Mouse (Mus musculus) lung, postnatal 25 days (tissue): ENCODE data around the gene Ogfr.

Experiments used
- DNase-seq: peaks from one replicate; pipeline ENCODE4 v3.0.0; 2022; ENCODE audit warnings: low spot score

The Ogfr gene

DNA sequence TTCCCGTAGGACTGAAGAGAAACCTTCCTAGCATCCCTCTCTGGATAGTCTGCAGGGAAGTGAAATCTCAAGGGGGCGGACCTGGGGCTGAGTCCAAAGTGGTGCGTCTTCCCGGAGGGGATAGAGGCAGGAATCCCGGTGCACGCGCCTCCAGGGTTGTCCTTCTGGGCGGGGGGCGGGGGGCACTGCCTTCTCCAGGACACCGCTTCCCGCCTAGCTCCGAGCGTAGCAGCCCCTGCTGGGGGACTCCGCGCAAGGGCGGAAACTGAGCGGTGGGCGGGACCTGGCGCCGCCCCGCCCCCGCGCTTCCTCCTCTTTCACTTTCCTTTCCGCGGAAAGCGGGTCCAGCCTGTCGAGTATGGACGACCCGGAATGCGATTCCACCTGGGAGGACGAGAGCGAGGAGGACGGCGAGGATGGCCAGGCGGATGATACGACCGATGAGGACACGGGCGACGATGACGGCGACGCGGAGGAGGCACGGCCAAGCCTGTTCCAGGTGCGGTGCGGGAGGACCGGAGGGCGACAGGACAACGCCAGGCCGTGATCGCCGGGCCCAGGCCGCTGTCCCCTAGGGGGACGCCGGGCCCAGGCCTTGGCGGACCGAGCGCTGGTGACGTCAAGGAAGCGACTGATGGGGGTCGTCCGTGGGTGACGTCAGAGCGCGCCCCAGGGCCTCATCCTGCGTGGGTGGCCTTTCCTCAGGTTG is at the start of gene Ogfr:
Gene Ogfr, plus strand, starts transcription at position 123 of the 709 bp plus-strand sequence.
- DNase-seq, result peak; percentile 80

DNA sequence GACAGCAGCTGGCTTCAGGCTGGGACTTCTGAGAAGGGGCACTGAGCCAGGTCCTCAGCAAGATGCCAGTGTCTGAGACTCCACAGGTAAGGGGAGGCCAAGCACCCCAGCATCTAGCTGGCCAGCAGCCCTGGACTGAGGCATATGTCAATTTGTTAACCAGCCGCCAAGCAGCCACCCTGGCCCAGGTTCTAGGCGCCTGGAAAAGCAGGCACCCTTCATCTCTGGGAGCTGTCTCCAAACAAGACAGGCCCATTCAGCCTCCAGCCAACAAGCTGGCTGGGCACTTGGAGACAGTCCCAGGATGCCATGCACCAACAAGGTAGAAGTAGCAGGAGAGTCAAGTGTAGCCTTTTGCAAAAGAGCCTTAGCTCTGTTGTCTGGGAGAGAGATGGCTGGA is 45.4 kb upstream of the Ogfr start:
- no peak for DNase-seq

DNA sequence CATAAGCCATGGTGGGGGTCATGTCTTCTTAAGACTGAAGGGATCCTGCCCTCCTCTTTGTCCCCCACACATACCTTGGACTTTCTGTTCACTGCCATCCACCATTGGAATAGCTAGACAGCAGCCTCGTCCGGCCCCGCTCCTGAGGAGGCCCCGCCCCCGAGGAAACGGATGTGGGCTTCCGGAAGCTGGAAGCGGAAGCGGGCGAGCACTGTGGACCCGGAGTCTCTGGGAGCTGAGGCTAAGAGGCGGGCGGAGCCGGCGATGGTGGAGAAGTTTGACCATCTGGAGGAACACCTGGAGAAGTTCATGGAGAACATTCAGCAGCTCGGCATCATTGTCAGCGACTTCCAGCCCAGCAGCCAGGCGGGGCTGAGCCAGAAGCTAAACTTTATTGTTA is 44.0 kb upstream of the Ogfr start:
- no peak for DNase-seq

DNA sequence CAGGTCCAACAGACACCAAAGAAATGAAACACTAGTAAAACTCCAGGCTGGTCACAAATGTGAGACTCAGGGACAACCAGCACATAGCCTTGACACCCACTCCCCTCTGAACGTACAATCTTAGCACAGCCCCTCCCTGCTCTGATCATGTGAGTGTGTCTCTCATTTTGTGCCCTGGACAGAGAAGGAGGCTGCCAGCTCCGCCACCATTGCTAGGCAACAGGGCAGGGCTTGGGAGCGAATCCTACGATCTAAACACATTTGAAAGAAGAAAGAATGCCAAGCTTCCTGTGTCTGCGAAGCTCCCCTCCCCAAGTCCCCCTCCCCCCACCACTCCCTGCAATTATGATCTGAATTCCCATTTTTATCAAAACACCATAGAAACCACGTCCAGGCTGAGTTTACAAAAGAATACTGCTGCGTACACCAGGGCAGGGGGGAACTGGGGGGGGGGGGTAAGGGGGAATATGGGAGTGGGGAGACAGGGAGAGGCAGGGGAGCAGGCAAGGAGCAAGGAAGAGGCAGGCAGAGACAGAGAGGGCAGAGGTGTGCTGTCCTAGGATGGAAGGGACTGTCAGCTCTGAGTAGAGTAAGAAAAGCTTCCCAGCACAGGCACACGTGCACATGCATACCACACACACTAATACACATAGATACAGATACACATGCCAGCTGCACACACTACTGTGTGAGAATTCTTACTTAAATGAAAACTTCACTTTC is 41.5 kb upstream of the Ogfr start:
- DNase-seq, result no peak

GRCm38 (mm10) chr2:180552340-180552739 is 36.7 kb upstream of the Ogfr start:
- DNase-seq, result no peak

DNA sequence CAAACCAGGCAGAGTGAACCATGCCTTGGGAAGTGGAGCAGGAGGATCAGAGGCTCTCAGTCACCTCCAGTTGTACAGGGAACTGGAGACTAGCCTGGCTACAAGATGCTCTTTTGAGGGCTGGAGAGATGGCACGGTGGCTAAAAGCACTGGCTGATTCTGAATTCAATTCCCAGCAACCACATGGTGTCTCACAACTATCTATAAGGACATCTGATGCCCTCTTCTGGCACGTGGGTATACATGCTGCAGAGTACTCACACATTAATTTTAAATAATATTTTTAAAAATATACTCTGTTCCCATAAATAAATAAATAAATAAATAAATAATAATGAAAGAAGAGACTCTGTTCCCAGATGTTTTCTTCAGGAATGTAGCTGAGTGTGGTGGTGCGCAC is 33.8 kb upstream of the Ogfr start:
- DNase-seq, result no peak

- no peak for DNase-seq
Measured at GRCm38 (mm10) chr2:180556470-180556869, 32.6 kb upstream of the Ogfr start.

- DNase-seq, result no peak
Measured at GRCm38 (mm10) chr2:180560245-180560644, 28.8 kb upstream of the Ogfr start.

GRCm38 (mm10) chr2:180562146-180562545 is 26.9 kb upstream of the Ogfr start:
- DNase-seq, result no peak

DNA sequence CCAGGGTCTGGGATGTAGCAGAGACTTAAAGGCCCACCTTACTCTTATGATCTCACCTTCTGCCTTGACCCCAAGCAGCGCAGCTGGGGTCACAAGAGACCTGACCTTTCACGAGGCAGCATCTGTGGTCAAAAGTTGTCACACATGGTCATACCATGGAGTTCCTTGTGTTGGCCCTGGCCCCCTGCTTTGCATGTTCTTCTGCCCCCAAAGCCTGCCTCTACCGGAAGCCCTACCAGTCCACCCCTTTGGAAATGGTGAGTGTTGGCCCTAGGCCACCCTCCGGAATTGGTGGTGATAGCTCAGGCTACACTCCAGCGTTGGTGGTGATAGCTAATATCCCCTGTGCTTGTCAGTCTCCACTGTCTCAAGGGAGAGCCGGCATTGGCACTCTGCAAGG is 25.7 kb upstream of the Ogfr start:
- DNase-seq, result no peak

- DNase-seq, result no peak
Measured at GRCm38 (mm10) chr2:180563841-180564240, 25.2 kb upstream of the Ogfr start.

GRCm38 (mm10) chr2:180566240-180566913 is 22.7 kb upstream of the Ogfr start:
- peak; percentile 47 for DNase-seq

- DNase-seq, result peak; percentile 55
Measured at GRCm38 (mm10) chr2:180569028-180569643, 19.9 kb upstream of the Ogfr start.

DNA sequence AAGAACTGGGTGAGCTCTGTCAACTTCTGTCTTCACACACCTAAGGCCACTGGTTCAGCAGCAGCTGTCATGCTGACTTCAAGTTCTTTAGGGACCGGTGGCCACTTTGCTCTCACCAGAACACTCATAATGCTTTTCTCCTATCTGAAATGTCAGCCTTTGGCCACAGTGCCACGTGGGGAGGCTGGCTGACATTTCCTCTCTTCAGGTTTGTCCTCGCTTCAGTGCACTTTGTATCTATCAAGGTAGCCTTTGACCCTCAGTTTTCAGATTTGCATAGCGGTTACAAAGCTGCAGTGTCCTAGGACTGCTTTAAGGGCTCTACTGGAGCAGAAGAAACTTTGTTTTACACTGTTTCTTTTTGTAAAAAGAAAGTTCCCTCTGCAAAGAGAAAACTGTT is 12.6 kb upstream of the Ogfr start:
- no peak for DNase-seq

DNA sequence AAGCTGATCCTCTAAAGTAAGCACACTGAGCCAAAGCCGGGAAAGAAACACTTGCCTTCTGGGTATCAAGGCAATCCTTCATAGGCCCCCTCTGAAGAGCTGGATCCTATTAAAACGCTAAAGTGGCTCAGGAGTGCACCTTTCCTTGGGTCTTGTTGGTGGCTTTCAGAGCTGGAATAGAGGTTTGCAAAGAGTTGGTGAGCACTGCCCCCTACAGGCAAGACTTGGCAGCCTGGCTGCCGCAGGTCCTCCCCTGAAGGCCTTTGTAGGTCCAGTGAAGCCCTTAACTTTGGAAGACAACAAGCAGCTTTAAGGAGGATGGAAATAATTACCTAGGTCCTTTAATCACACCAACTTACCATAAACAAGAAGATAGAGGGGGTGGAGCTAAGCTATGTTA is 10.4 kb upstream of the Ogfr start:
- peak; percentile 64 for DNase-seq

DNA sequence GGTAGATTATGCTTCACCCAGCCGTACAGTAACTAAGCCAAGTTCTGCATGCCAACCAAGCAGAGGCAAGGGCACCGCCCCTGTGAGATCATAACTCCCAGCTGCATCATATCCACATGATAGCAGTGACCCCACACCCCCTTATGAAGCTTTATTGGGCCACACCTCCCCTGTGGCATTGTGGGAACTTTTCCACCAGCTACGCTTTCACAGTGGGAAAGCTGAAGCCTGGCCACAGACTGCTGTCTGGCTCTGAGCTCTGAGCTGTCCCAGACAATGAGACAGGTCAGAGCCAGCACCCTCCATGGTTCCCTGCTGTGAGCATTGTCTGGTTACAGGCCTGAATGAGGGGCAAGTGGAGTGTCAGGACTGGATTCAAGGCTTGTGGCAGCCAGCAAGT is 8.0 kb upstream of the Ogfr start, which contains the start of gene Mrgbp:
Gene Mrgbp, plus strand, starts transcription at position 303 of the 400 bp plus-strand sequence.
- peak; percentile 28 for DNase-seq

DNA sequence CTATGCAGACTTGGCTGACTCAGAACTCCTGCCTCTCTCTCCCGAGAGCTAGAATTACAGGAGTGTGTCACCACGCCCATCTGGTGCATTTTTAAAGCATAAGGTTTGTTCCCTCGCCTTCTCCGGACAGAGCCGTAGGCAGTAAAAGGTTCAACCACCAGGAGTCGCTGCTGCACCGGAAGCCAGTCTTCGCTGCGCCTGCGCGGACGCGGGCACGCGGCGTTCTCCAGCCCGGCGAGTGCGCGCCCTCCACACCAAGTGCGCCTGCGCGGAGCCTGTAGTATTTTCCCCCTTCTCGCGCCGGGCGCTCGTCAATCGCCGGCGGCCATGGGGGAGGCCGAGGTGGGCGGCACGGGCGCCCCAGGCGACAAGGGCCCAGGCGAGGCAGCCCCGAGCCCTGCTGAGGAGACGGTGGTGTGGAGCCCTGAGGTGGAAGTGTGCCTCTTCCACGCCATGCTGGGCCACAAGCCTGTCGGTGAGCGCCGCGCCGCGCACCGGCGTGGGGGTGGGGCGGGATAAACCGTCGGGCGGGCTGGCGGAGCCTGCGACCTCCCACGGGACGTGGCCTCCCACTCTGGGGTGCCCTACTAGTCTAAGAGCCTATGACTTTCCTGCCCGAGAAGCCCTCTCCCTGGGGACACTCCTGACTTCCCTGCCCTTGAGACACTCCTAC is 6.4 kb upstream of the Ogfr start:
- DNase-seq, result peak; percentile 97

- no peak for DNase-seq
Measured at GRCm38 (mm10) chr2:180583154-180583507, 5.9 kb upstream of the Ogfr start.

- no peak for DNase-seq
Measured at GRCm38 (mm10) chr2:180588736-180589122, 316 bp upstream of the Ogfr start.

- DNase-seq, result no peak
Measured at GRCm38 (mm10) chr2:180597490-180597889, 8.4 kb downstream of the Ogfr start, which contains the start of gene Col9a3. TSS of gene Col9a3 (plus strand) at chr2:180597790.

GRCm38 (mm10) chr2:180598157-180598705 is 9.2 kb downstream of the Ogfr start:
- no peak for DNase-seq

DNA sequence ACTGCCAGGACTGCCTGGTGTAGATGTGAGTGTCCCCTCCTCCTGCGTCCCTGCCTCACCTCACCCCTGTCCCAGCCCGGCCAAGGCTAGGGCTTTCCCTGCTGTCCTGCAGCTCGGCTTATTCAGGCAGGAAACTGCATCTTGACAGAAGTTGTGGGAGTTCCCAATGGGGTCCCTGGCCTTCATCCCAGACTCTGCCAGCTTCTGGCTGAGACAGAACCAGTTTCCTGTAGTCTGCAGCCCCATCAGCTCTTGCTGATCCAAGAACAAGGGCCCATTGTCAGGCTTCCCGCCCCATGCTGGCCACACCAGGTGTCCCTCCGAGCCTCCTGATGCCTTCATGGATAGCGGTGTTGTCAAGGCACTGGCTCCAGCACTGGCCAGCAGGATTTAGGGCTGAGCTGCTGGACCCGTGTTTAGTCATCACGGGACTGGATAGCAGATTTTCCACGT is 11.6 kb downstream of the Ogfr start:
- no peak for DNase-seq
